Mouse (Mus musculus) kidney, embryonic 16.5 days (tissue): ENCODE results near the gene Pdcd7. TPM values are rescaled to one million over a fixed set of nuclear protein-coding genes. Genes with fewer than 3 reads are reported as not detected.

Source experiments
- ATAC-seq: fragments of 200-750 bp; cut with Nextera tagmentation; 2 replicates; pipeline ENCODE4 v1.8.0; 2017; ENCODE audit warnings: moderate TSS enrichment; ENCODE audit not compliant: low FRiP score, low TSS enrichment
- H3K27ac ChIP-seq: fragments of 300-500 bp; sonication (generic); 2 replicates; pipeline ENCODE4 v1.5.1; 2014; ENCODE audit warnings: low read length
- H3K27me3 ChIP-seq: fragments of 300-500 bp; sonication (generic); 2 replicates; pipeline ENCODE4 v1.6.1; 2014; ENCODE audit warnings: low read length, control low read depth, mixed read lengths; ENCODE audit not compliant: insufficient read depth
- H3K36me3 ChIP-seq: fragments of 300-500 bp; sonication (generic); 2 replicates; pipeline ENCODE4 v1.6.1; 2014; ENCODE audit warnings: low read length, control low read depth, mixed read lengths; ENCODE audit not compliant: insufficient read depth
- H3K4me1 ChIP-seq: fragments of 300-500 bp; sonication (generic); 2 replicates; pipeline ENCODE4 v1.6.1; 2014; ENCODE audit warnings: low read length, control low read depth, mixed read lengths; ENCODE audit not compliant: insufficient read depth
- H3K4me2 ChIP-seq: fragments of 300-500 bp; sonication (generic); replicated peaks from 2 replicates; pipeline ENCODE4 v1.6.1; 2014; ENCODE audit warnings: low read depth, low read length
- H3K4me3 ChIP-seq: fragments of 300-500 bp; sonication (generic); 2 replicates; pipeline ENCODE4 v1.5.1; 2014; ENCODE audit warnings: mild to moderate bottlenecking, low read length
- H3K9ac ChIP-seq: fragments of 300-500 bp; sonication (generic); replicated peaks from 2 replicates; pipeline ENCODE4 v1.6.1; 2014; ENCODE audit warnings: low read length
- H3K9me3 ChIP-seq: fragments of 300-500 bp; sonication (generic); 2 replicates; pipeline ENCODE4 v1.6.1; 2016; ENCODE audit warnings: low read length, control low read depth
- WGBS: fragments of 180-500 bp; shearing (Covaris S2); extraction: QIAGEN DNeasy Blood & Tissue Kit; methylation state at CpG from one replicate; pipeline ENCODE4 v1.1.7; 2014; 5-methylcytosine and 5-hydroxymethylcytosine counted together
- polyA plus RNA-seq: library from polyadenylated mRNA; unstranded; fragments of >200 nt; fragmentation: Nextera tagmentation; extraction: Ambion mirVana; gene quantifications from 2 replicates; pipeline ENCODE4 v1.2.1, GENCODE M21; 2015

The Pdcd7 gene
- polyA plus RNA-seq, 1 experiment from 2014 or later = 6.1 TPM

GRCm38 (mm10) chr9:65353251-65353650, 7.3 kb downstream of the Pdcd7 start:
- Histone ChIP-seq H3K36me3 (peaks cover 23% of the 10 kb centered on the region), H3K27ac (no peak overlapping the region), H3K9me3 (no peaks in the 10 kb centered on the region), H3K4me2 (no peak overlapping the region), H3K4me1 (peaks cover 9% of the 10 kb centered on the region), H3K4me3 (no peak overlapping the region), H3K9ac (no peak overlapping the region), H3K27me3 (no peaks in the 10 kb centered on the region)
- WGBS = 88% methylated on average over 5 of the region's 5 CpGs
- no peak for ATAC-seq

- Histone ChIP-seq H3K27me3 (no peaks in the 10 kb centered on the region), H3K4me1 (no peaks in the 10 kb centered on the region), H3K36me3 (peaks cover 42% of the 10 kb centered on the region), H3K4me3 (no peak overlapping the region), H3K4me2 (no peak overlapping the region), H3K9me3 (no peaks in the 10 kb centered on the region), H3K9ac (no peak overlapping the region), H3K27ac (no peak overlapping the region)
- 89% methylated on average over 7 of the region's 7 CpGs for WGBS
- no peak for ATAC-seq
These were observed 10.7 kb downstream of the Pdcd7 start for GRCm38 (mm10) chr9:65356561-65356960.

- H3K9me3 ChIP-seq = no peaks in the 10 kb centered on the region
These were observed 11.1 kb downstream of the Pdcd7 start for GRCm38 (mm10) chr9:65356971-65357370.

GRCm38 (mm10) chr9:65358956-65359480, 13.1 kb downstream of the Pdcd7 start:
- no peaks in the 10 kb centered on the region for H3K27me3 ChIP-seq
- H3K27ac ChIP-seq = no peak overlapping the region
- WGBS = 74% methylated on average over 1 of the region's 1 CpGs
- H3K4me2 ChIP-seq = no peak overlapping the region
- ATAC-seq = no peak
- H3K36me3 ChIP-seq = peaks cover 42% of the 10 kb centered on the region
- no peak overlapping the region for H3K4me3 ChIP-seq
- H3K4me1 ChIP-seq = no peaks in the 10 kb centered on the region
- H3K9ac ChIP-seq = no peak overlapping the region
- H3K9me3 ChIP-seq = no peaks in the 10 kb centered on the region

More at GRCm38 (mm10) chr9:65356971-65357370, 11.1 kb downstream of the Pdcd7 start:
- Histone ChIP-seq H3K27ac (no peak overlapping the region), H3K4me1 (no peaks in the 10 kb centered on the region), H3K27me3 (no peaks in the 10 kb centered on the region), H3K4me3 (no peak overlapping the region), H3K4me2 (no peak overlapping the region), H3K9ac (no peak overlapping the region), H3K36me3 (peaks cover 42% of the 10 kb centered on the region)
- ATAC-seq = no peak
- WGBS = 96% methylated on average over 2 of the region's 2 CpGs

- H3K27me3 ChIP-seq = no peaks in the 10 kb centered on the region
- no peaks in the 10 kb centered on the region for H3K9me3 ChIP-seq
- H3K27ac ChIP-seq = no peak within 1 kb of the TSS
- H3K9ac ChIP-seq = no peak within 1 kb of the TSS
- H3K4me3 ChIP-seq = no peak within 1 kb of the TSS
- 89% methylated on average over 16 of the region's 16 CpGs for WGBS
- no peak for ATAC-seq
- H3K4me2 ChIP-seq = no peak within 1 kb of the TSS
- peaks cover 40% of the 10 kb centered on the region for H3K36me3 ChIP-seq
- no peaks in the 10 kb centered on the region for H3K4me1 ChIP-seq
These were observed 14.9 kb downstream of the Pdcd7 start, which contains the start of gene Ubap1l for GRCm38 (mm10) chr9:65360641-65361448. Gene Ubap1l, plus strand, starts transcription at chr9:65361041.

- WGBS = 26% methylated on average over 9 of the region's 9 CpGs
- Histone ChIP-seq H3K27ac (no peak overlapping the region), H3K4me1 (no peaks in the 10 kb centered on the region), H3K4me3 (no peak overlapping the region), H3K27me3 (no peaks in the 10 kb centered on the region), H3K36me3 (peaks cover 24% of the 10 kb centered on the region), H3K4me2 (no peak overlapping the region), H3K9ac (no peak overlapping the region), H3K9me3 (no peaks in the 10 kb centered on the region)
- ATAC-seq = no peak
These were observed 17.8 kb downstream of the Pdcd7 start for GRCm38 (mm10) chr9:65363684-65364083.

GRCm38 (mm10) chr9:65365721-65366120, 19.8 kb downstream of the Pdcd7 start:
- ATAC-seq = no peak
- H3K4me3 ChIP-seq = no peak overlapping the region
- H3K9me3 ChIP-seq = no peaks in the 10 kb centered on the region
- H3K27ac ChIP-seq = no peak overlapping the region
- H3K27me3 ChIP-seq = no peaks in the 10 kb centered on the region
- H3K9ac ChIP-seq = no peak overlapping the region
- no peak overlapping the region for H3K4me2 ChIP-seq
- 90% methylated on average over 7 of the region's 7 CpGs for WGBS
- H3K36me3 ChIP-seq = peaks cover 11% of the 10 kb centered on the region; the same call in 1 of the 2 replicates
- no peaks in the 10 kb centered on the region for H3K4me1 ChIP-seq

GRCm38 (mm10) chr9:65371756-65372155, 25.9 kb downstream of the Pdcd7 start:
- no peak overlapping the region for H3K27ac ChIP-seq
- H3K4me3 ChIP-seq = no peak overlapping the region
- H3K9ac ChIP-seq = no peak overlapping the region
- WGBS = 76% methylated on average over 24 of the region's 24 CpGs
- no peak for ATAC-seq
- no peak overlapping the region for H3K4me2 ChIP-seq
- no peaks in the 10 kb centered on the region for H3K27me3 ChIP-seq
- H3K4me1 ChIP-seq = no peaks in the 10 kb centered on the region
- no peaks in the 10 kb centered on the region for H3K36me3 ChIP-seq
- H3K9me3 ChIP-seq = no peaks in the 10 kb centered on the region

- Histone ChIP-seq H3K4me1 (no peaks in the 10 kb centered on the region), H3K9me3 (no peaks in the 10 kb centered on the region), H3K4me2 (no peak overlapping the region), H3K27me3 (no peaks in the 10 kb centered on the region), H3K4me3 (no peak overlapping the region), H3K36me3 (no peaks in the 10 kb centered on the region), H3K9ac (no peak overlapping the region), H3K27ac (no peak overlapping the region)
- ATAC-seq = no peak
- 71% methylated on average over 4 of the region's 4 CpGs for WGBS
These were observed 26.5 kb downstream of the Pdcd7 start for GRCm38 (mm10) chr9:65372449-65372848.

GRCm38 (mm10) chr9:65374468-65375162, 28.7 kb downstream of the Pdcd7 start:
- no peak overlapping the region for H3K4me3 ChIP-seq
- H3K36me3 ChIP-seq = no peaks in the 10 kb centered on the region
- H3K9ac ChIP-seq = no peak overlapping the region
- ATAC-seq = no peak
- no peaks in the 10 kb centered on the region for H3K27me3 ChIP-seq
- no peak overlapping the region for H3K27ac ChIP-seq
- WGBS = 74% methylated on average over 5 of the region's 5 CpGs
- no peaks in the 10 kb centered on the region for H3K9me3 ChIP-seq
- H3K4me1 ChIP-seq = no peaks in the 10 kb centered on the region
- H3K4me2 ChIP-seq = no peak overlapping the region
